Mouse (Mus musculus) 3T3-L1 (cell line): ENCODE data around the gene Nampt.
"Not testable (repeated sequence)": the region's sequence is repeated elsewhere in the genome, so short reads cannot be mapped to it uniquely, and the experiment has no call there.

Source experiments
- DNase-seq: peaks from one replicate; pipeline ENCODE4 v3.0.0-alpha.2; 2015; ENCODE audit warnings: low read depth, low spot score

Gene Nampt

DNA sequence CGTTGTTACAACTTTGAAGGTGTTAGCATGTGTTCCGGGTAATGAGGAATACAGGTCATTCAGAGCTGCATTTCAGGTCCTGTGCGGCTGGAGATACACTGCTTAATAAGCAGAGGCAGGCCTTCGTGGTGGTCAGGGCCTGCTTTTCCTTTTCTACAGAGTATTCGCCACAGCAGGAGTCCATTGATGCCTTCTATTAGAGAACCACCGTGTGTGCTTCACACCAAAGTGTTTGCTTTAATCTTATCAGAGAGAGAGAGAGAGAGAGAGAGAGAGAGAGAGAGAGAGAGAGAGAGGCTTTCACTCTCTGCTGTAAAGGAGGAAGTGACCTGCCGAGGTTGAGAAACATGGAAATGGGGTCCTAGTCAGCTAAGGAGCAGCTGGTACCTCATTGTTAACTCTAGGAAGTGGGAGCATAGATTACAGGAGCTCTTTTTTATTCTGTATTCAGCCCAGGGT, 22.1 kb downstream of the Nampt start:
- DNase-seq = no peak

DNA sequence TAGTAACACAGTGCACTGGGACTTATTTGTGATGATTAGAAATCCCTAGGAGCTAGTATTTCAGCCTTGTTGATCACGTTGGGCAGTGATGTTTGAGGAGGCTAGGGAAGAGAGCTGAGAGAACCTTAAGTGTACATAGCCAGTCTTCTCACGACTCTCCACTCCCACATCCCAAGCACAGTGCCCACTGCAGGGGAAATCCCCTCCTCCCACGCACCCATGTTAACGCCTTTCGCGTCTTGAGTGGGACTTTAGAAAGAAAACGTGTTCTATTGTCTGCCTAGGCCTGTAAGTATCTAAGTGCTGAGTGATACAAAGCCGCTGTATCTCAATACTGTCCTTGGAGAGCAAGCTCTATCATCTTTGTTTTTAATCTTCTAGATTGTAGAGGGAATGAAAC, 27.0 kb downstream of the Nampt start:
- DNase-seq = no peak

DNA sequence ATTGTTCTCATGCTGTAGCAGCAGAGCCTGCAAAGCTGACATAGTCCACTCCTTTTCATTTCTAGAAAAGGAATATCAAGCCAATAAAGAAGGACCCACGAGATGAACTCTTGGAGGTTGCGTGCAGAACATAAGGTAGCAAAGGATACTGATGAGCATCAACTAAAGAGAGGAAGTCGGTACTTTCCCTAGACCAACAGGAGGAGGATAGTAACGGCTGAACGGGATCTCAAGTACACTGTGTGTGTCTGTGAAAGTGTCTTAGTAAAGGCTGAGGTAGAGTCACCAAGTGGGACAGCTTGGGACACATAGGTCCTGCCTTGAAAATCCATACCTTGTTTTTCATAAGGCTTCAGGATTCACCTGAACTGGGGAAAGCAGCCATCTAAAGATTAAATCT, 34.4 kb downstream of the Nampt start:
- DNase-seq = no peak

DNA sequence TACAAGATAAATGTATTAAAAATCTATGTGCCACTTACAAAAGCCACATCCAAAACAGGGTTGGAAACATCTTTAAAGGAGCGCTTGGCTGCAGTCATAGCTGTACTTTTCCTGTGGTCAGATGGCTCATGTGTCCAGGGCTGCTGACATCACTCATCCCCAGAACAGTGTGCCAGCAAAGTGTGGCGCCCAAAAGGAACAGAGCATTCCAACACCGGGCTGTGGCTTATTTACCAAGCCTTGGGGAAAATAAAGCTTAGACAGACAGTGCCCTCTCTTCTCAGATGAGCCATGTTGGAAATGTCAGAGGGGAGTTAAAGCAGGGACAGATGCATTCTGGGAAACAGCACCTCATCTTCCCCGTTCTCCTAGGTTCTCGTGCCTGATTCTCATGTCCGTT, 35.5 kb downstream of the Nampt start:
- DNase-seq = peak; percentile 67

DNA sequence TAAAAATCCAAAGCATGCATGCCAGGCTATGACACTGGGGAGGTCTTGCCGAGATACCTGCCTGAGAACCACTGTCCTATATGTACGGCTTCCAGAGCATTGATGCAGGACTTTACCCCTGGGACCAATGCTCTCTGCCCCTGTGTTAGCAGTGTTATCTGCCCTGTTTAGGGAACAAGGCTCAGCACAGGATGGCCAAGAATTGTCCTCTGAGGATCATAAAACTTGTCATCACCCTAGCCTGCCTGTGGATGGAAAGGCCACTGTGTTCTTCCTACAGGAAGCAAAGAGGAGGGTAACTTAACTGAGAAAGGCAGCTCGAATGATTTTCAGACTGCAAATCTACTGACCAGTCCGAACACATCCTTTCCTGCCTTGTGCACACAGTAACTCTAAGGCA, 36.1 kb downstream of the Nampt start:
- DNase-seq = no peak

GRCm38 (mm10) chr12:32856707-32857511, 37.6 kb downstream of the Nampt start:
- no peak for DNase-seq

- DNase-seq = no peak
Measured at GRCm38 (mm10) chr12:32858444-32858843, 39.1 kb downstream of the Nampt start.

- DNase-seq = no peak
Measured at GRCm38 (mm10) chr12:32860820-32861219, 41.5 kb downstream of the Nampt start.

DNA sequence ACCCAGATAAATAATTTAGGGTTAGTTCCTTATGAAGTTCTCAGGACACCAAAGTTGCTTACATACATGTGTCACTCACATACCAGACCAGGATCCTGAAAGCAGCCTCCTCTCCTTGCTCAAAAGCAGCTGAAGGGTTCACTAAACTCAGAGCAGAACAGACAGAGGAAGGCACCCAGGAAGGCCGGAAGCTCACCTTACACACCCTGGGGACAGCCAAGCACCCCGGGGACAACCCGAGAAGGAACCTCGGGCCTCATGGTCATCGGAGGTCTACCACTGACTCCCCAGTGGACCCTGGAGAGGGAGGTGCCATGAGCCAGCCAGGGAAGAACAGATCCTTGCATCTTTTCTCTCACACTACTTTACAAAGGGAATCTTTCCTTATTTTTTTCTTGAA, 51.5 kb downstream of the Nampt start:
- DNase-seq = no peak

GRCm38 (mm10) chr12:32877500-32877899, 58.2 kb downstream of the Nampt start:
- no peak for DNase-seq

- no peak for DNase-seq
Measured at GRCm38 (mm10) chr12:32877964-32878571, 58.7 kb downstream of the Nampt start.

GRCm38 (mm10) chr12:32879371-32879770, 60.0 kb downstream of the Nampt start:
- DNase-seq = no peak

GRCm38 (mm10) chr12:32884356-32884755, 65.0 kb downstream of the Nampt start:
- no peak for DNase-seq

- no peak for DNase-seq
Measured at GRCm38 (mm10) chr12:32885041-32885440, 65.7 kb downstream of the Nampt start.

DNA sequence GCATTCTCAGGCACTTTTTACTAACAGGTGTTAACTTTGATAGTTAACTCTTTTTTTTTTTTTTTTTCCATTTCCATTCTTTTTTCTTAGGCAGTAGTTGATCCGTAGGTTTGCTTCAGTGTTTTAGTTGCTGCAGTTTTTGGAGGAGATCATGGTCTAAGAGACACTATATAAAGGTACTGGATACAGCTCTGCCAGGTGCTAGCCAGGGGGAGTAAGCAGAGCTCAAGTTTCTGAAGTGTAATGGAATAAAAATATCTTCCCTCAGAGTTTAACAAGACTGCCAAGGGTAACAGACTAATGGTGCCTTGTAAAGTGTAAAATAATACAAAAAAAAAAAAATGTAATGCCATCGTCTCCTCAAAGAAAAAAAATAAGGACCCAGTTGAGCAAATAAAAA, 67.0 kb downstream of the Nampt start:
- DNase-seq = no peak

GRCm38 (mm10) chr12:32888226-32888625, 68.9 kb downstream of the Nampt start:
- DNase-seq = no peak

GRCm38 (mm10) chr12:32889846-32890245, 70.5 kb downstream of the Nampt start:
- DNase-seq = no peak

DNA sequence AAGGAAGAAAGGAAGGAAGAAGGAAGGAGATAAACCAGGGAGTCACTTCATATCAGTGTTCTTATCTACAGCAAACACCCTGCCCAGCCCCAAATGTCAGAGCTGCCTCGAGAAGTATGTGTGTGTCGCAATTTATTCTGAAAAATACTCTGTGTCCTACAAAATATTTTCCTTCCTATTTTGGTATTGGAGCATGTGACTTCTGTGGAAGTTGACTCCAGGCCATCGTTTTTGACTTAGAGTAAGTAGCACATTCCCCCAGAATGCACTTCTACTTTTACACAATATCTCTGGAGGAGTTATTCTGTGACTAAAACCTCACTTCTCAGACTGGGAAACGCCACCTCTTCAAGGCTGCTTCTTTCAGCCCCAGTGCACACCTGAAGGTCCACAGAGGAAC, 71.1 kb downstream of the Nampt start:
- no peak for DNase-seq

- not testable (repeated sequence) for DNase-seq
Measured at GRCm38 (mm10) chr12:32891271-32891670, 71.9 kb downstream of the Nampt start.

- DNase-seq = no peak
Measured at GRCm38 (mm10) chr12:32893212-32893611, 73.9 kb downstream of the Nampt start.

GRCm38 (mm10) chr12:32895806-32896205, 76.5 kb downstream of the Nampt start:
- DNase-seq = no peak

GRCm38 (mm10) chr12:32896496-32896895, 77.2 kb downstream of the Nampt start:
- DNase-seq = no peak
